Mouse (Mus musculus): Measurements from ENCODE around the gene Serf2.

The Serf2 gene

DNA sequence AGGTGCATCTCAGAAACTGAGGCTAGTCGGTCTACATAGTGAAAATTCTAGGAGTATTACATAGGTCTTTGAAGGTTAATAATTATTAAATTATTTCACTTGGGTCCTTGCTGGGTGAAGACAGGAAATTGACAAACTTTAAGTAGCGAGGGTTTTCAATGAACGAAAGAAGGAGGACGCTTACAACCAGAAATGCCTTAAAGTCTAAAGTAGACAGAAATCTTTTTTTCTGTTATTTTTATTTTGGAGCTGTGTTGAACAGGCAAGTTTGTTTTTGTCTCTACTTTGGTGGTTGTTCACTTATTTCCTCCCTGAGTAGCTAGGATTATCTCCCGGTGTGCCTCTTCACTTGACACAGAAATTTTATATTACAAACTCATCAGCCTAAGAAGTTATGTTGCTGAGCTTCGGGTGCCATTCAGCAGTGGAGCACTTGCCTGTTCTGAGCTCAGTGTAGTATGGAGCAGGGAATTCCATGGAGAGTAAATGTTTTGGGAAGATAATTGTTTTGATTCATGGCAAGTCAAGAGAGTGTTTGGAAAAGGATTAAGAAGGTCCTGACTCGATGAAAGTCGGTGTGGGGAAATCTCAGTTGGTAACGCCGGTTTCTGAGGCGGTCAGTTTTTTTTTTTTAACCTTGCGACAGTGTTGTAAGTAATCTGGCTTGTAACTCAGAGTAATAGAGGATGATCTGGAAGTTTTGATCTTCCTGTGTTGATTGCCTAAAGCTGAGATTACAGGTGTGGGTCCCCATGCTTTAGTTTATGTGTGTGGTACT, 58.4 kb downstream of the Serf2 start:
- DNase-seq (ENCODE audit: low spot score): no peak
